Mouse (Mus musculus): ENCODE data around the gene Arsb. TPM values are rescaled to one million over a fixed set of nuclear protein-coding genes. Genes with fewer than 3 reads are reported as not detected.
A peak's percentile ranks its signal among the peaks of the same experiment; 100 is the strongest.

Gene Arsb
- polyA plus RNA-seq, 1 experiment from 2014 or later: 10.8 TPM

GRCm38 (mm10) chr13:93814676-93815075 is 43.2 kb downstream of the Arsb start:
- H3K27me3 ChIP-seq (ENCODE audit: control insufficient read depth, insufficient read depth, low read length): no peaks in the 10 kb centered on the region
- H3K36me3 ChIP-seq (ENCODE audit: control insufficient read depth, insufficient read depth, low read length): no peaks in the 10 kb centered on the region
- no peak overlapping the region for H3K4me2 ChIP-seq
- H3K9me3 ChIP-seq (ENCODE audit: control insufficient read depth, low read length): no peaks in the 10 kb centered on the region
- 93% methylated on average over 12 of the region's 12 CpGs for WGBS
- H3K4me3 ChIP-seq (ENCODE audit: low read depth, low read length): no peak overlapping the region
- ATAC-seq (ENCODE audit: low FRiP score): no peak
- H3K9ac ChIP-seq (ENCODE audit: low read length): no peak overlapping the region
- no peak for DNase-seq (ENCODE audit: low spot score, missing footprints)
- no peak overlapping the region for H3K27ac ChIP-seq (ENCODE audit: low read depth, low read length)
- H3K4me1 ChIP-seq (ENCODE audit: control insufficient read depth, insufficient read depth, low read length): no peaks in the 10 kb centered on the region

GRCm38 (mm10) chr13:93815128-93815527 is 43.7 kb downstream of the Arsb start:
- Histone ChIP-seq H3K27ac (ENCODE audit: low read depth, low read length) (no peak overlapping the region), H3K4me1 (ENCODE audit: control insufficient read depth, insufficient read depth, low read length) (no peaks in the 10 kb centered on the region), H3K27me3 (ENCODE audit: control insufficient read depth, insufficient read depth, low read length) (no peaks in the 10 kb centered on the region), H3K9me3 (ENCODE audit: control insufficient read depth, low read length) (no peaks in the 10 kb centered on the region), H3K9ac (ENCODE audit: low read length) (no peak overlapping the region), H3K4me3 (ENCODE audit: low read depth, low read length) (no peak overlapping the region), H3K36me3 (ENCODE audit: control insufficient read depth, insufficient read depth, low read length) (no peaks in the 10 kb centered on the region), H3K4me2 (no peak overlapping the region)
- 89% methylated on average over 11 of the region's 11 CpGs for WGBS
- ATAC-seq (ENCODE audit: low FRiP score): no peak
- no peak for DNase-seq (ENCODE audit: low spot score, missing footprints)

GRCm38 (mm10) chr13:93816127-93816526 is 44.7 kb downstream of the Arsb start:
- no peaks in the 10 kb centered on the region for H3K4me1 ChIP-seq (ENCODE audit: control insufficient read depth, insufficient read depth, low read length)
- no peak overlapping the region for H3K4me2 ChIP-seq
- no peaks in the 10 kb centered on the region for H3K9me3 ChIP-seq (ENCODE audit: control insufficient read depth, low read length)
- ATAC-seq (ENCODE audit: low FRiP score) (no peak), DNase-seq (ENCODE audit: low spot score, missing footprints) (no peak)
- 98% methylated on average over 2 of the region's 2 CpGs for WGBS
- H3K4me3 ChIP-seq (ENCODE audit: low read depth, low read length): no peak overlapping the region
- no peaks in the 10 kb centered on the region for H3K36me3 ChIP-seq (ENCODE audit: control insufficient read depth, insufficient read depth, low read length)
- H3K27ac ChIP-seq (ENCODE audit: low read depth, low read length): no peak overlapping the region
- H3K9ac ChIP-seq (ENCODE audit: low read length): no peak overlapping the region
- H3K27me3 ChIP-seq (ENCODE audit: control insufficient read depth, insufficient read depth, low read length): no peaks in the 10 kb centered on the region

DNA sequence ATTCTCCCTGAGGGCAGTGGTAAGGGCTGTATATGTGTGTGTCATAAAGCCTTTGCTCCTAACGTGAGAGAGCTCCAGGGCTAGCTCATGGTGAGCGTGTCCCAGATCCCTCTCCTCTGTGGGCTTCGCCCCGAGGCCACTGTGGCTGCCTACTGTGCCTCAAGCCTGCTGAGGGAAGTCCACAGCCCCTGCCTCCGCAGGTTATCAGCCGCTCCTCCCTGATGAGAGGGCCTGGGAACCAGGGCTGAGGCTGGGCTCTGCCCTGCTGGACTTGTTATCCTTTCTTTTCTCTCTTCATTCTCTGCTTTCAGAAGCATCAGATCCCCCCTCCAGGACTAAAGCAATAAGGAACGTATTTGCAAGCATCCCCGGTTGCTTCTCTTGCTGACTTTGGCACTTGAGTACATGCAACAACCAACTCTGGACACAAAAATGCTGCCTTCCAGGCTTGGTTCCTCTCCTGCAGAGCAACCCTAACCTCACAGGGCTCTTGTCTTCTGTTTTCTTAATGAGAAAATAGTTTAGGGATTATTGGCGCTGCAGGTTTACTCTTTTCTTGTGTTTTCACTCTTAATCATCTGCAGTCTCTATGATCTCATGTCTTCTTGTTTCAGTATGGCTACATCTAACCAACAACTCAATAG is 45.4 kb downstream of the Arsb start:
- Histone ChIP-seq H3K4me2 (no peak overlapping the region), H3K4me3 (ENCODE audit: low read depth, low read length) (no peak overlapping the region), H3K27me3 (ENCODE audit: control insufficient read depth, insufficient read depth, low read length) (no peaks in the 10 kb centered on the region), H3K36me3 (ENCODE audit: control insufficient read depth, insufficient read depth, low read length) (no peaks in the 10 kb centered on the region), H3K9me3 (ENCODE audit: control insufficient read depth, low read length) (no peaks in the 10 kb centered on the region), H3K9ac (ENCODE audit: low read length) (no peak overlapping the region), H3K27ac (ENCODE audit: low read depth, low read length) (no peak overlapping the region), H3K4me1 (ENCODE audit: control insufficient read depth, insufficient read depth, low read length) (no peaks in the 10 kb centered on the region)
- 36% methylated on average over 9 of the region's 9 CpGs for WGBS
- ATAC-seq (ENCODE audit: low FRiP score) (no peak), DNase-seq (ENCODE audit: low spot score, missing footprints) (no peak)

- DNase-seq (ENCODE audit: low spot score, missing footprints) (no peak), ATAC-seq (ENCODE audit: low FRiP score) (no peak)
- Histone ChIP-seq H3K4me1 (ENCODE audit: control insufficient read depth, insufficient read depth, low read length) (no peaks in the 10 kb centered on the region), H3K27ac (ENCODE audit: low read depth, low read length) (no peak overlapping the region), H3K27me3 (ENCODE audit: control insufficient read depth, insufficient read depth, low read length) (no peaks in the 10 kb centered on the region), H3K4me2 (no peak overlapping the region), H3K9me3 (ENCODE audit: control insufficient read depth, low read length) (no peaks in the 10 kb centered on the region), H3K4me3 (ENCODE audit: low read depth, low read length) (no peak overlapping the region), H3K36me3 (ENCODE audit: control insufficient read depth, insufficient read depth, low read length) (no peaks in the 10 kb centered on the region), H3K9ac (ENCODE audit: low read length) (no peak overlapping the region)
- WGBS: 89% methylated on average over 4 of the region's 4 CpGs
Observed at GRCm38 (mm10) chr13:93820173-93820572, 48.7 kb downstream of the Arsb start.

DNA sequence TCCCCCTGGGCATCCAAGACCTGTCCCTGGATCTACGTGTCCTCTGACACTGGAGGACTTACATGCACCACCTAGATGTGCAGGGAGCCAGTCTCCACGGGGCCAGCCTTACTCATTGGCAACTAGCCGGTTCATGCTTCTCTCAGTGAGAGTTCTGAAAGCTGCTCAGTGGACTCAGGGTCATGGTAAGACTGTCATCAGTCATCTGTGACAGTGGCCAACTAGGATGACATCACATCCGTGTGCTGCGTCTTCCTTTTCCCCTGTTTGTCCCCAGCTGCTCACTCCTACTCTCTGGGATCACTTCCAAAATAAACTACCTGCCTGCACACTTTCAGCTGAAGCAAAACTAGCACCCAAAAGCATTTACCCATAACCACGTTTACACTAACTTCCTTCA is 50.6 kb downstream of the Arsb start:
- 86% methylated on average over 6 of the region's 6 CpGs for WGBS
- Histone ChIP-seq H3K9me3 (ENCODE audit: control insufficient read depth, low read length) (no peaks in the 10 kb centered on the region), H3K4me1 (ENCODE audit: control insufficient read depth, insufficient read depth, low read length) (no peaks in the 10 kb centered on the region), H3K27me3 (ENCODE audit: control insufficient read depth, insufficient read depth, low read length) (no peaks in the 10 kb centered on the region), H3K36me3 (ENCODE audit: control insufficient read depth, insufficient read depth, low read length) (no peaks in the 10 kb centered on the region), H3K4me3 (ENCODE audit: low read depth, low read length) (no peak overlapping the region), H3K27ac (ENCODE audit: low read depth, low read length) (no peak overlapping the region), H3K9ac (ENCODE audit: low read length) (no peak overlapping the region), H3K4me2 (no peak overlapping the region)
- no peak for ATAC-seq (ENCODE audit: low FRiP score)
- DNase-seq (ENCODE audit: low spot score, missing footprints): no peak

DNA sequence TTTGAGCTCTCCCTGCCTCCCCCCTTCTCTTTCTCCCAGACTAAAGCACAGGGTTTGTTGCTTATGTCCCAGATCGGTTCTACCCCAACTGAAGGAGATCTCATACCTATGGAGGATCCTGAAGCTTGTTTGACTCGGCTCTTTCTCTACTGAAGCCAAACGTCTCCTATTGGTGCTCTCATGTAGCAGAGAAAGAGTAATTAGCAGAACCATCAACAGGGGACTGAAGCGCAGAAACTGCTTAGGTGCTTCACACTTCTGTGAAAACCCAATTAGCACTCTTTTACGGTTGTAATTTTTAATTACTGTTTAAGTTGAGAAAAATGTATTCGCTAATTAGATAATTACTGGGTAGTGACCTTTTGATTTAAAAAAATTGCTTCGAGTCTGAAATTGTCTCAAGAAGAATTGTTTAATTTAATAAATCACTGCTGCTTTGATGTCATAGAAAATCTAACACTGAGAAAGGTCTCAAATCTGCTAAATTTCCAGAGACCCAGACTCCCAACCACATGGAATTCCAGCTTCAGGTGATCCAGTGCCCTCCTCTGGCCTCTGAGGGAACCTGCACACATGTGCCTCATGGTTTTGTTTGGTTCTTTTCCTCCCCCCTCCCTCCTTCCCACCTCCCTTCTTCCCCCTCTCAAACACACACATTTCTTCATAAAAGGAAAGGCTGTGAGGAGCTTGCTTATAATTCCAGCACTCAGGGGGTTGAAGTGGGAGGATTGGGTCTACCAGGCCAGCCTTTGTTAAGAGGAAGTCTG is 54.5 kb downstream of the Arsb start:
- Histone ChIP-seq H3K27ac (ENCODE audit: low read depth, low read length) (no peak overlapping the region), H3K27me3 (ENCODE audit: control insufficient read depth, insufficient read depth, low read length) (no peaks in the 10 kb centered on the region), H3K36me3 (ENCODE audit: control insufficient read depth, insufficient read depth, low read length) (no peaks in the 10 kb centered on the region), H3K4me1 (ENCODE audit: control insufficient read depth, insufficient read depth, low read length) (no peaks in the 10 kb centered on the region), H3K9ac (ENCODE audit: low read length) (no peak overlapping the region), H3K4me3 (ENCODE audit: low read depth, low read length) (no peak overlapping the region), H3K4me2 (no peak overlapping the region), H3K9me3 (ENCODE audit: control insufficient read depth, low read length) (no peaks in the 10 kb centered on the region)
- WGBS: 84% methylated on average over 7 of the region's 7 CpGs
- DNase-seq (ENCODE audit: low spot score, missing footprints) (no peak), ATAC-seq (ENCODE audit: low FRiP score) (no peak)

GRCm38 (mm10) chr13:93827745-93828144 is 56.3 kb downstream of the Arsb start:
- Histone ChIP-seq H3K4me2 (no peak overlapping the region), H3K9ac (ENCODE audit: low read length) (no peak overlapping the region), H3K27ac (ENCODE audit: low read depth, low read length) (no peak overlapping the region), H3K9me3 (ENCODE audit: control insufficient read depth, low read length) (no peaks in the 10 kb centered on the region), H3K4me3 (ENCODE audit: low read depth, low read length) (no peak overlapping the region), H3K36me3 (ENCODE audit: control insufficient read depth, insufficient read depth, low read length) (no peaks in the 10 kb centered on the region), H3K27me3 (ENCODE audit: control insufficient read depth, insufficient read depth, low read length) (no peaks in the 10 kb centered on the region), H3K4me1 (ENCODE audit: control insufficient read depth, insufficient read depth, low read length) (no peaks in the 10 kb centered on the region)
- ATAC-seq (ENCODE audit: low FRiP score) (no peak), DNase-seq (ENCODE audit: low spot score, missing footprints) (peak; percentile 35)
- WGBS: 78% methylated on average over 2 of the region's 2 CpGs

GRCm38 (mm10) chr13:93829565-93830293 is 58.3 kb downstream of the Arsb start:
- Histone ChIP-seq H3K27ac (ENCODE audit: low read depth, low read length) (no peak overlapping the region), H3K4me1 (ENCODE audit: control insufficient read depth, insufficient read depth, low read length) (no peaks in the 10 kb centered on the region), H3K9me3 (ENCODE audit: control insufficient read depth, low read length) (no peaks in the 10 kb centered on the region), H3K9ac (ENCODE audit: low read length) (no peak overlapping the region), H3K36me3 (ENCODE audit: control insufficient read depth, insufficient read depth, low read length) (no peaks in the 10 kb centered on the region), H3K4me2 (no peak overlapping the region), H3K4me3 (ENCODE audit: low read depth, low read length) (no peak overlapping the region), H3K27me3 (ENCODE audit: control insufficient read depth, insufficient read depth, low read length) (no peaks in the 10 kb centered on the region)
- WGBS: 67% methylated on average over 2 of the region's 2 CpGs
- DNase-seq (ENCODE audit: low spot score, missing footprints): peak; percentile 51
- ATAC-seq (ENCODE audit: low FRiP score): no peak
